Mouse (Mus musculus) E14TG2a.4 (cell line): Measurements from ENCODE around the gene Rcsd1.

Experiments
- CTCF ChIP-seq: conservative IDR thresholded peaks from 2 replicates; pipeline ENCODE4 v1.5.1; 2014; ENCODE audit warnings: low read length
- POU5F1 ChIP-seq: IDR thresholded peaks from 2 replicates; pipeline ENCODE4 v1.6.1; 2014; ENCODE audit warnings: low read length, borderline replicate concordance

- TF ChIP-seq CTCF (no peak), POU5F1 (no peak)
These were observed 21.7 kb downstream of the Rcsd1 start for GRCm38 (mm10) chr1:165687861-165688260.
